Mouse (Mus musculus) yolk sac, embryonic 10.5 days (tissue): Measurements from ENCODE around the gene Rtl4.
A peak's percentile ranks its signal among the peaks of the same experiment; 100 is the strongest.

Experiments
- DNase-seq: peaks from one replicate; pipeline ENCODE4 v3.0.0-alpha.2; 2017; ENCODE audit warnings: low spot score

Gene Rtl4

GRCm38 (mm10) chrX:144688207-144689118 lies at the start of gene Rtl4:
Gene Rtl4, plus strand, starts transcription at chrX:144688907.
- no peak for DNase-seq

GRCm38 (mm10) chrX:144644756-144645155 lies 44.0 kb upstream of the Rtl4 start:
- no peak for DNase-seq

GRCm38 (mm10) chrX:144645394-144645793 lies 43.3 kb upstream of the Rtl4 start:
- DNase-seq, result no peak

- peak; percentile 1 for DNase-seq
Observed at GRCm38 (mm10) chrX:144652196-144652595, 36.5 kb upstream of the Rtl4 start.

GRCm38 (mm10) chrX:144687742-144688141 lies 965 bp upstream of the Rtl4 start:
- DNase-seq, result no peak

- no peak for DNase-seq
Observed at GRCm38 (mm10) chrX:144688142-144688206, 733 bp upstream of the Rtl4 start, which contains the start of gene Trpc5. Gene Trpc5, minus strand, starts transcription at chrX:144688180.

GRCm38 (mm10) chrX:144689119-144689858 lies 582 bp downstream of the Rtl4 start:
- DNase-seq, result no peak

- no peak for DNase-seq
Observed at GRCm38 (mm10) chrX:144689859-144690181, 1.1 kb downstream of the Rtl4 start.

- DNase-seq, result no peak
Observed at GRCm38 (mm10) chrX:144716330-144716729, 27.6 kb downstream of the Rtl4 start.

- DNase-seq, result no peak
Observed at GRCm38 (mm10) chrX:144747528-144748049, 58.9 kb downstream of the Rtl4 start.

GRCm38 (mm10) chrX:144986980-144987379 lies 298.3 kb downstream of the Rtl4 start:
- no peak for DNase-seq

- DNase-seq, result no peak
Observed at GRCm38 (mm10) chrX:145065484-145065913, 376.8 kb downstream of the Rtl4 start.

GRCm38 (mm10) chrX:145089802-145090201 lies 401.1 kb downstream of the Rtl4 start:
- DNase-seq, result no peak

GRCm38 (mm10) chrX:145090360-145090759 lies 401.7 kb downstream of the Rtl4 start:
- no peak for DNase-seq

- DNase-seq, result no peak
Observed at GRCm38 (mm10) chrX:145090964-145091363, 402.3 kb downstream of the Rtl4 start.
